Mouse (Mus musculus) lung, postnatal 4 days (tissue): ENCODE measurements around the gene Hdac7.

Source experiments
- DNase-seq, 2 experiments: peaks; one replicate each; pipeline ENCODE4 v3.0.0; 2021

The Hdac7 gene

GRCm38 (mm10) chr15:97831242-97831986 lies 12.9 kb downstream of the Hdac7 start:
- peak; percentile 81 to 90 for DNase-seq

- DNase-seq = peak; percentile 65 to 74
These were observed 13.5 kb downstream of the Hdac7 start for GRCm38 (mm10) chr15:97830788-97831241.

GRCm38 (mm10) chr15:97830253-97830787 lies 14.0 kb downstream of the Hdac7 start:
- DNase-seq = peak in 1 of 2 experiments; percentile 40

- DNase-seq = no peak
These were observed 14.9 kb downstream of the Hdac7 start for GRCm38 (mm10) chr15:97829432-97829831.

GRCm38 (mm10) chr15:97828901-97829338 lies 15.4 kb downstream of the Hdac7 start:
- DNase-seq = peak; percentile 73 to 84

- no peak for DNase-seq
These were observed 16.0 kb downstream of the Hdac7 start for GRCm38 (mm10) chr15:97828221-97828842.

- DNase-seq = peak in 1 of 2 experiments; percentile 18
These were observed 16.9 kb downstream of the Hdac7 start for GRCm38 (mm10) chr15:97827401-97827800.

- DNase-seq = peak in 1 of 2 experiments; percentile 17
These were observed 17.6 kb downstream of the Hdac7 start for GRCm38 (mm10) chr15:97826588-97827261.

- DNase-seq = peak in 1 of 2 experiments; percentile 28
These were observed 18.2 kb downstream of the Hdac7 start for GRCm38 (mm10) chr15:97825941-97826587.

GRCm38 (mm10) chr15:97825071-97825940 lies 19.0 kb downstream of the Hdac7 start:
- DNase-seq = peak; percentile 93 to 95

- DNase-seq = peak in 1 of 2 experiments; percentile 44
These were observed 20.3 kb downstream of the Hdac7 start for GRCm38 (mm10) chr15:97824042-97824441.

- DNase-seq = peak in 1 of 2 experiments; percentile 20
These were observed 20.8 kb downstream of the Hdac7 start for GRCm38 (mm10) chr15:97823479-97823878.

GRCm38 (mm10) chr15:97822545-97823228 lies 21.6 kb downstream of the Hdac7 start:
- DNase-seq = peak; percentile 74 to 87

GRCm38 (mm10) chr15:97821983-97822363 lies 22.3 kb downstream of the Hdac7 start:
- DNase-seq = peak; percentile 43 to 65

GRCm38 (mm10) chr15:97821321-97821982 lies 22.9 kb downstream of the Hdac7 start:
- peak; percentile 43 to 58 for DNase-seq

GRCm38 (mm10) chr15:97819937-97820336 lies 24.4 kb downstream of the Hdac7 start:
- no peak for DNase-seq

GRCm38 (mm10) chr15:97816199-97816994 lies 27.9 kb downstream of the Hdac7 start:
- no peak for DNase-seq

GRCm38 (mm10) chr15:97815254-97815653 lies 29.0 kb downstream of the Hdac7 start:
- no peak for DNase-seq

GRCm38 (mm10) chr15:97814703-97815102 lies 29.6 kb downstream of the Hdac7 start:
- no peak for DNase-seq
